Mouse (Mus musculus) spleen, postnatal 14 days (tissue): ENCODE results near the gene Trak1.
A peak's percentile ranks its signal among the peaks of the same experiment; 100 is the strongest.

ENCODE experiments used
- DNase-seq, 2 experiments: peaks; one replicate each; pipeline ENCODE4 v3.0.0; 2021 to 2022; ENCODE audit warnings: low spot score in 2 of 2

Gene Trak1

GRCm38 (mm10) chr9:121295221-121295620, 2.1 kb upstream of the Trak1 start:
- no peak for DNase-seq

- DNase-seq: no peak
Observed at GRCm38 (mm10) chr9:121298065-121298398, 730 bp downstream of the Trak1 start.

GRCm38 (mm10) chr9:121298411-121299091, 1.2 kb downstream of the Trak1 start:
- peak in 1 of 2 experiments; percentile 43 for DNase-seq

GRCm38 (mm10) chr9:121299223-121299755, 2.0 kb downstream of the Trak1 start:
- no peak for DNase-seq

- no peak for DNase-seq
Observed at GRCm38 (mm10) chr9:121299976-121300570, 2.8 kb downstream of the Trak1 start.

- DNase-seq: no peak
Observed at GRCm38 (mm10) chr9:121301041-121301920, 4.0 kb downstream of the Trak1 start.

GRCm38 (mm10) chr9:121302543-121302942, 5.2 kb downstream of the Trak1 start:
- DNase-seq: no peak

GRCm38 (mm10) chr9:121303086-121303485, 5.8 kb downstream of the Trak1 start:
- DNase-seq: no peak

- no peak for DNase-seq
Observed at GRCm38 (mm10) chr9:121303748-121304147, 6.4 kb downstream of the Trak1 start.

- no peak for DNase-seq
Observed at GRCm38 (mm10) chr9:121304520-121304919, 7.2 kb downstream of the Trak1 start.

GRCm38 (mm10) chr9:121305456-121305855, 8.2 kb downstream of the Trak1 start:
- DNase-seq: no peak

GRCm38 (mm10) chr9:121309287-121309686, 12.0 kb downstream of the Trak1 start:
- no peak for DNase-seq

- no peak for DNase-seq
Observed at GRCm38 (mm10) chr9:121310501-121310900, 13.2 kb downstream of the Trak1 start.

- DNase-seq: no peak
Observed at GRCm38 (mm10) chr9:121311846-121312236, 14.5 kb downstream of the Trak1 start.

GRCm38 (mm10) chr9:121312237-121312891, 15.1 kb downstream of the Trak1 start:
- DNase-seq: no peak

GRCm38 (mm10) chr9:121313656-121314374, 16.5 kb downstream of the Trak1 start:
- DNase-seq: peak; percentile 29 to 43

GRCm38 (mm10) chr9:121314541-121315152, 17.3 kb downstream of the Trak1 start:
- no peak for DNase-seq

- DNase-seq: no peak
Observed at GRCm38 (mm10) chr9:121315901-121316595, 18.7 kb downstream of the Trak1 start.

GRCm38 (mm10) chr9:121316621-121317405, 19.5 kb downstream of the Trak1 start:
- DNase-seq: no peak
